Mouse (Mus musculus) liver, embryonic 11.5 days (tissue): ENCODE results near the gene Pparg. TPM values are rescaled to one million over a fixed set of nuclear protein-coding genes. Genes with fewer than 3 reads are reported as not detected.

ENCODE experiments used
- ATAC-seq: fragments of 200-750 bp; cut with Nextera tagmentation; replicated peaks from 2 replicates; pipeline ENCODE4 v1.8.0; 2017; ENCODE audit warnings: moderate number of reproducible peaks, mild to moderate bottlenecking, moderate TSS enrichment, moderate library complexity; ENCODE audit not compliant: low FRiP score
- DNase-seq: peaks from one replicate; pipeline ENCODE4 v3.0.0-alpha.2; 2017; ENCODE audit warnings: low spot score
- H3K27ac ChIP-seq: fragments of 300-500 bp; sonication (generic); 2 replicates; pipeline ENCODE4 v1.5.1; 2014; ENCODE audit warnings: mild to moderate bottlenecking, low read depth, low read length, control low read depth
- H3K27me3 ChIP-seq: fragments of 300-500 bp; sonication (generic); replicated peaks from 2 replicates; pipeline ENCODE4 v1.6.1; 2014; ENCODE audit warnings: low read length, mixed read lengths; ENCODE audit not compliant: control insufficient read depth, insufficient read depth
- H3K36me3 ChIP-seq: fragments of 300-500 bp; sonication (generic); 2 replicates; pipeline ENCODE4 v1.6.1; 2014; ENCODE audit warnings: mild to moderate bottlenecking, low read length, moderate library complexity, mixed read lengths; ENCODE audit not compliant: control insufficient read depth, insufficient read depth
- H3K4me1 ChIP-seq: fragments of 300-500 bp; sonication (generic); replicated peaks from 2 replicates; pipeline ENCODE4 v1.6.1; 2014; ENCODE audit warnings: low read length, mixed read lengths; ENCODE audit not compliant: control insufficient read depth, insufficient read depth
- H3K4me2 ChIP-seq: fragments of 300-500 bp; sonication (generic); 2 replicates; pipeline ENCODE4 v1.6.1; 2014; ENCODE audit warnings: mild to moderate bottlenecking, control low read depth, moderate library complexity
- H3K4me3 ChIP-seq: fragments of 300-500 bp; sonication (generic); 2 replicates; pipeline ENCODE4 v1.5.1; 2014; ENCODE audit warnings: low read depth, low read length, control low read depth
- H3K9ac ChIP-seq: fragments of 300-500 bp; sonication (generic); 2 replicates; pipeline ENCODE4 v1.6.1; 2014; ENCODE audit warnings: low read depth, low read length, control low read depth
- H3K9me3 ChIP-seq: fragments of 300-500 bp; sonication (generic); 2 replicates; pipeline ENCODE4 v1.6.1; 2016; ENCODE audit warnings: low read length, inconsistent platforms, mixed read lengths; ENCODE audit not compliant: control insufficient read depth
- WGBS: fragments of 180-500 bp; shearing (Covaris S2); extraction: QIAGEN DNeasy Blood & Tissue Kit; methylation state at CpG from one replicate; pipeline ENCODE4 v1.1.7; 2014; 5-methylcytosine and 5-hydroxymethylcytosine counted together
- polyA plus RNA-seq: library from polyadenylated mRNA; unstranded; fragments of >200 nt; fragmentation: Nextera tagmentation; extraction: Ambion mirVana; gene quantifications from 2 replicates; pipeline ENCODE4 v1.2.1, GENCODE M21; 2014

The Pparg gene
- polyA plus RNA-seq, 1 experiment from 2014 or later: 1.2 TPM

DNA sequence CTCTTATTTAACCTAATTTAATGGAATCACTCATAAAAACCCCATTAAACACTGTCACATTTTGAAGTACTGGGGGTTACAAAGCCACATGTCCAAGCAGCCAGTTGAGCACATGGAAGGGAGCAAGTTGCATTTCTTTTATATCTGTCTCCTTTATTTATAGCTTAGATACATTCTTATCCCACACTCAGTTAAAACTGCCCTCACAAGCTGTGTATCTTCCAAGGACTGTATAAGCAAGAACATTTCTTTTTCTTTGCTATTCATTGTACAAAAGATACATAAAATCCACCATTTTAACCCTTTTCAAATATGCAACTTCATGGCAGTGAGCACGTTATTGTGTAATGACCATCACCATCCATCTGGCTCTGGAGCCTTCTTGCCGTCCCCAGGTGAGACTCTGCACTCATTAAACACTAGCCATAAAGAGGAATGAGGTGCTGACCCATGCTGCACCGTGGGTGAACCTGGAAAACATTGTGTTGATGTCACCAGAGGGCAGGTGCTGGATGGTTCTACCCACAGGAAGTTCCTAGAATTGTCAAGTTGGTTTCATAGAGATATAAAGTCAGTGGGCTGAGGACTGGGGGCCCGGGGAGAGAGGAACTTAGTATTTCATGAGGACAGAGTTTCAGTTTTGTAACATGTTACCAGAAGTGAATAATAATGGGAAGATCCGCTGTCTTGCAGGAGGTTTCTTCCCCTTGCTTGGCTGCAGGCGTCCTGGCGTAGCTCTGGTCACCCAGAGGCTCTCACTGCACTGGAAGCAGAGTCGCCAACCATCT is 39.6 kb upstream of the Pparg start:
- Histone ChIP-seq H3K4me2 (no peak overlapping the region), H3K9me3 (no peaks in the 10 kb centered on the region), H3K27ac (no peak overlapping the region), H3K4me1 (no peaks in the 10 kb centered on the region), H3K27me3 (no peaks in the 10 kb centered on the region), H3K36me3 (no peaks in the 10 kb centered on the region), H3K9ac (no peak overlapping the region), H3K4me3 (no peak overlapping the region)
- 70% methylated on average over 8 of the region's 8 CpGs for WGBS
- ATAC-seq: no peak
- DNase-seq: no peak

GRCm38 (mm10) chr6:115321883-115322351 is 38.8 kb upstream of the Pparg start:
- Histone ChIP-seq H3K4me3 (no peak overlapping the region), H3K4me2 (no peak overlapping the region), H3K27ac (no peak overlapping the region), H3K27me3 (no peaks in the 10 kb centered on the region), H3K9ac (no peak overlapping the region), H3K9me3 (no peaks in the 10 kb centered on the region), H3K36me3 (no peaks in the 10 kb centered on the region), H3K4me1 (no peaks in the 10 kb centered on the region)
- 75% methylated on average over 6 of the region's 6 CpGs for WGBS
- ATAC-seq (no peak), DNase-seq (no peak)

DNA sequence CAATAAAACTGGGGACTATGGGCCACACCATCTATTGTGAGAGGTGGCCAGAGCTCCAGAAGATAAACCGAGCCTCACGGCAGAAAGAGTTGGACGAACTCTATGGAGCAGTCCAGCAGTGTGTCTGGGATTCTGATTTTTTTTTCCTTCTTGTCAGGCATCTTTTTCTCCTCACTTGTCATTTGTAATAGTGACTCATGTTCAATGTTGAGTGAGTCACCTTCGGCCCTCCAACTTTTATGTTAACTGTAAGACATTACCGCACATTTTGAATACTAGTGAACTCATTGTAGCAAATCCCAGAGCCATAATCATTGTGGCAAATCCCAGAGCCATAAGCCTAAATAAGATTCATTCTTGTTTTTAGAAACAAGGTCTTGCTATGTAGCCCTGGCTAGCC is 37.8 kb upstream of the Pparg start:
- Histone ChIP-seq H3K9ac (no peak overlapping the region), H3K4me2 (no peak overlapping the region), H3K9me3 (no peaks in the 10 kb centered on the region), H3K27ac (no peak overlapping the region), H3K4me1 (no peaks in the 10 kb centered on the region), H3K27me3 (no peaks in the 10 kb centered on the region), H3K36me3 (no peaks in the 10 kb centered on the region; the same call in 1 of the 2 replicates), H3K4me3 (no peak overlapping the region)
- WGBS: 87% methylated on average over 5 of the region's 5 CpGs
- DNase-seq (no peak), ATAC-seq (no peak)

- H3K4me3 ChIP-seq: no peak overlapping the region
- H3K27ac ChIP-seq: no peak overlapping the region
- no peak for ATAC-seq
These were observed 29.8 kb upstream of the Pparg start for GRCm38 (mm10) chr6:115330964-115331363.

DNA sequence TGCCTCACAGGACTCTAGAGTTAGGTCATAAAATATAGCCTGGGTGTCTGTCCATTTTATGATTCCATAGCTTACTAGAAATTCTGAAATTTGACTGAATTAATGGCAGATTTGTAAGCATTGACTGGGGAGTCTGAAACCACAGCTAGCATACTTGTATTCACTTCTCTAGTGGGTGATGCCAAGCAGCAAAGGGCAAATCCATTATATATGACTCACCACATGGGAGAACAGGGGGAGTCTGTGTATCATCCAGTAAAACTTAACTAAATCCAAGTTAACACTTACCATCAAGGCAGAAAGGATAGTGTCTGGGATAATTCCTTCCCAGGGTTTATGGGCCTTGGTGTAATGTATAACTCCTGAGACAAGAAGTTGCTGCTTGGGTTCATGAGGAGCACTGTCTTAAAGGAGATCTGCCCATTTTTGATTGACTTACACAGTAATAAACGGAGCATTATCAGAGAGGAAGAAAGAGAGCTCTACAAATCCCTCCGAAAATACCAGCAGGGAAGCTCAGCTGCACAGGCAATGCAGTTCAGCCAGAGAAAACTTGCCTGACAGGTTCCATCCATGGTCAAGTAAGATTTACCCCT is 27.6 kb upstream of the Pparg start:
- Histone ChIP-seq H3K4me2 (no peak overlapping the region), H3K4me3 (no peak overlapping the region), H3K27ac (no peak overlapping the region), H3K4me1 (no peaks in the 10 kb centered on the region), H3K9ac (no peak overlapping the region), H3K36me3 (no peaks in the 10 kb centered on the region), H3K9me3 (no peaks in the 10 kb centered on the region), H3K27me3 (no peaks in the 10 kb centered on the region)
- DNase-seq: no peak
- WGBS: 57% methylated on average over 2 of the region's 2 CpGs
- ATAC-seq: no peak

More at GRCm38 (mm10) chr6:115330964-115331363, 29.8 kb upstream of the Pparg start:
- no peaks in the 10 kb centered on the region for H3K9me3 ChIP-seq
- no peaks in the 10 kb centered on the region for H3K27me3 ChIP-seq
- no peaks in the 10 kb centered on the region; the same call in 1 of the 2 replicates for H3K36me3 ChIP-seq
- no peak for DNase-seq
- H3K4me1 ChIP-seq: no peaks in the 10 kb centered on the region
- no peak overlapping the region for H3K9ac ChIP-seq
- no peak overlapping the region for H3K4me2 ChIP-seq

GRCm38 (mm10) chr6:115335536-115335935 is 25.2 kb upstream of the Pparg start:
- no peak overlapping the region for H3K4me3 ChIP-seq
- 50% methylated on average over 6 of the region's 6 CpGs for whole genome bisulfite sequencing
- ATAC-seq: no peak

DNA sequence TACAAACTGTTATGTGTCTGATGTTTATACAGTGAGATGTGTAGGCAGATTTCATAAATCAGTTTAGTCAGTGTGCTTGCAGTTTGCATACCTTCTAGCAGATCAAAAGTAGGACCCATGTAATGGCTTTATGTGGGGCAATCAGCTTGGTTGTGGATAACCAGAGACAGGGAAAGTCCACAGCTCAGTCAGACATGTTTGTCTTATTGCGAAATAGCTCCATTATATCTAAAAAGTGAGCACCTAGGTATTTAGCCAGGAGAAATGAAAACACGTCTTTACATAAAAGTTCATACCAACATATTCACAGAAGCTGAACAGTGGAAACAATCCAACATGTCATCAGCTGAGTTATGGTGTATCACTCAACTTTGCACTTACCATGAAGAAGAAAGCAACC is 20.7 kb upstream of the Pparg start:
- Histone ChIP-seq H3K27me3 (no peaks in the 10 kb centered on the region), H3K4me3 (no peak overlapping the region), H3K9me3 (no peaks in the 10 kb centered on the region), H3K4me1 (no peaks in the 10 kb centered on the region), H3K27ac (no peak overlapping the region), H3K4me2 (no peak overlapping the region), H3K36me3 (no peaks in the 10 kb centered on the region), H3K9ac (no peak overlapping the region)
- 84% methylated on average over 2 of the region's 2 CpGs for WGBS
- no peak for ATAC-seq
- no peak for DNase-seq

More at GRCm38 (mm10) chr6:115335536-115335935, 25.2 kb upstream of the Pparg start:
- Histone ChIP-seq H3K27ac (no peak overlapping the region), H3K9me3 (no peaks in the 10 kb centered on the region), H3K9ac (no peak overlapping the region), H3K4me1 (no peaks in the 10 kb centered on the region), H3K4me2 (no peak overlapping the region), H3K36me3 (no peaks in the 10 kb centered on the region), H3K27me3 (no peaks in the 10 kb centered on the region)
- DNase-seq: no peak

DNA sequence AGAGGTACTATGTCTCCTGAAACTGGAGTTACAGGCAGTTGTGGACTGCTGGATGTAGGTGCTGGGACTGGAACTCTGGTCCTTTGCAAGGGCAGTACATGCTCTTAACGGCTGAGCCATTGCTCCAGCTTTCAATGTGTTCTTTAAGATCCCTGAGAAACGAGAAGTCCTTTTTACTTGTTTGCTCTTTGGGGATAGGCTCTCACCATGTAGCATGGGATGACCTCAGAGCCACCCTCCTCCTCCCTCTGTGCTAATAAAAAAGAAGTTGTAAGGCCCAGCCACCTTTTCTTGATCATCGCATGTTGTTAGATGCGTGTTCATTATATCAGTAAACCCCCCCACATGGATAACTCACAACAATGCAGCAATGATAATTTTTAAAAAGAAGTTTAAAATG is 17.7 kb upstream of the Pparg start:
- H3K4me3 ChIP-seq: no peak overlapping the region
- no peaks in the 10 kb centered on the region for H3K36me3 ChIP-seq
- no peaks in the 10 kb centered on the region for H3K9me3 ChIP-seq
- no peaks in the 10 kb centered on the region for H3K27me3 ChIP-seq
- H3K4me1 ChIP-seq: no peaks in the 10 kb centered on the region
- no peak for DNase-seq
- ATAC-seq: no peak
- H3K27ac ChIP-seq: no peak overlapping the region
- H3K4me2 ChIP-seq: no peak overlapping the region
- 81% methylated on average over 4 of the region's 4 CpGs for WGBS
- no peak overlapping the region for H3K9ac ChIP-seq

GRCm38 (mm10) chr6:115343570-115343969 is 17.2 kb upstream of the Pparg start:
- no peak for DNase-seq
- H3K9me3 ChIP-seq: no peaks in the 10 kb centered on the region
- H3K36me3 ChIP-seq: no peaks in the 10 kb centered on the region
- WGBS: 43% methylated on average over 5 of the region's 5 CpGs
- no peak overlapping the region for H3K4me3 ChIP-seq
- H3K4me2 ChIP-seq: no peak overlapping the region
- no peak overlapping the region for H3K27ac ChIP-seq
- H3K9ac ChIP-seq: no peak overlapping the region
- no peaks in the 10 kb centered on the region for H3K4me1 ChIP-seq
- no peaks in the 10 kb centered on the region for H3K27me3 ChIP-seq
- no peak for ATAC-seq
